Mouse (Mus musculus) inflammation-experienced regulatory T-cells, adult 6 months (primary cell): Measurements from ENCODE around the gene Slc19a3. TPM values are rescaled to one million over a fixed set of nuclear protein-coding genes. Genes with fewer than 3 reads are reported as not detected.

Experiments
- ATAC-seq: one replicate; pipeline ENCODE4 v1.8.0; 2017
- polyA plus RNA-seq, 3 experiments: library from polyadenylated mRNA; unstranded; fragments of 100-300 nt; shearing (Covaris generic); gene quantifications; one replicate each; pipeline ENCODE4 v1.2.1; 2017

Gene Slc19a3
- not detected for polyA plus RNA-seq

GRCm38 (mm10) chr1:83038109-83038672, at the start of gene Slc19a3:
Gene Slc19a3, minus strand, starts transcription at chr1:83038448.
- ATAC-seq, result no peak

DNA sequence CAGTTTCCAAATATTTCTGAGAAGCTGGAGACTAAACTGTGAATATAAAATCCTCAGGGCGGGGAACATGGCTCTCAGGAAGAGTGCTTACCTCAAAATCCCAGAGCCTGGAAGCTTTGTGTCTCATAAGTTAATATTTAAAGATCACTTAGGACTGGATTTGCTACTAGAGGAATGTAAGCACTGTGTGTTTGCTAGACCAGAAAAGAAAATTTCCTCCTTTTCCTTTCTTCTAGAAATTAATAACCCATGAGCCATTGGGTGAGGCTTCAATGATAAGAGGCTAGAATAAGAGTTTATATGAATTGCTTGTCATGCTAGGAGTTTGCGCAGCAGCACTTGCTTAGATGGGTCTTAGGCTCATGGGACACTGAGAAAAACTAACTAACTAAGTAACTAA, 46.5 kb upstream of the Slc19a3 start:
- no peak for ATAC-seq

GRCm38 (mm10) chr1:83077016-83077415, 38.8 kb upstream of the Slc19a3 start:
- peak; percentile 59 for ATAC-seq

DNA sequence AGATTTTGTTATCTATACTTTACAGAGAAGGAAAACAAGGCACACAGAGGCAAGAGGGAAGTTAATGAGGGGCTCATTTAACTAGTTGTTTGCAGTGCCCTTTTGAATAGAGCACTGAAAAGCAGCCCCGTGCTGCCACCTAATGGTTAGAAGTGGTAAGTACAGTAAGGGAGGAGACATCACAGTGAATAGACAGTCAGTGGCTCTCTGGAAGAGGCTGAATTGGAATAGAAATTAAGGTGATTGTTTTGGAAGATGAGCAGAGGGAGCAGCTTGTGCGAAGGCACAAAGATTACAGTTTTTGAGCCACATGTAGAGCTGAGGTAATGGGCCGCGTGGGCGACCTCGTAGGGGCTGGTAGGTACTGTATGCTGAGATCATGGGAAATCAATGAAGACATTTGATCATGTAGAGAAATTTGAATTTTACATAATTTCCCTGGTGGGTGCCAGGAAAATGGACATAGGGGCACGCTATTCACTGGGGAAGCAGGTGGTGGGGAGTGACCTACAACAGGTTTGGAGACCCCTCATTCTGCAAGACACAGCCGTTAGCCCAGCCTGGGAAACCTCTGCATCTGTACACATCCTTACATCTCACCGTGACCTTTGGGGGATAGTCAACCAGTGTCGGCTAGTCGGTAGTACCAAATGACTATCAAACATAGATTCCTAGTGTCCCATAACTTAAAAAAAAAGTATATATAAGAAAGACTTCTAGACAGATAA, 38.1 kb upstream of the Slc19a3 start:
- ATAC-seq, result peak; percentile 55

- no peak for ATAC-seq
These were observed 37.4 kb upstream of the Slc19a3 start for GRCm38 (mm10) chr1:83075526-83076189.

GRCm38 (mm10) chr1:83067205-83067604, 29.0 kb upstream of the Slc19a3 start:
- no peak for ATAC-seq

GRCm38 (mm10) chr1:83066577-83066976, 28.3 kb upstream of the Slc19a3 start:
- no peak for ATAC-seq

DNA sequence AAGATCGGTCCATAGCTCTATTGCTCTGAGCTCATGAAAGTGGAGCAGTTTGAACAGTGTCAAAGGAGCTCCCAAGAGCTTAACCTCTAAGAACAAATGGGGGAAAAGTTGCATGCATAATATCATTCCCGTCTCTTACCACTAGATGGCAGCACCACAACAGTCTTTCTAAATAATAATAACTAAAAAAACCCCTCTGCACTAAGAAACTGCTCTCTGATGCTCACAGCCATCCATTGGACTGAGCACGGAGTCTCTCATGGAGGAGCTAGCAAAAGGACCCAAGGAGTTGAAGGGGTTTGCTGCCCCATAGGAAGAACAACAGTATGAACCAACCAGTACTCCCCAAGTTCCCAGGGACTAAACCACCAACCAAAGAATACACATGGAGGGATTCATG, 26.6 kb upstream of the Slc19a3 start:
- peak; percentile 65 for ATAC-seq

GRCm38 (mm10) chr1:83060643-83061042, 22.4 kb upstream of the Slc19a3 start, which contains the start of gene Krtap28-13:
Gene Krtap28-13, plus strand, starts transcription at chr1:83060930.
- ATAC-seq, result no peak

DNA sequence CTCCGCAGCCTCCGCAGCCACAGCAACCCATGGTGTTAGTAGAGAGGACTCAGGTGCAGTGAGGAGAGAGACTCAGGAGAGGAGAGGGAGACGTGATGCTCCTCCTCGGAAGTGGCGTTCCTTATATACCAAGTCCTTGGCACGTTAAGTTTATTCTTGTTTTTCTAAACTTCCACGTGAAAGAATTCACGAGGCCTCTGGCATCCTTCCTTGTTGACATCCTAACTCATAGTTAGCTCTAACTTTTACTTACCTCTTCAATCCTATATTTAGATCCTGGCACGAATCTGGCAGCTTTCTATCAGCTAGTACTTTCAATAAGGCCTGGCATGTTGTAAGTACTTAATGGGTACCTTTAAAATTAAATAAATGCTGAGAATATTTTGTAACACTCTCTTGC, 21.0 kb upstream of the Slc19a3 start, which contains the start of gene A030005K14Rik:
TSS of gene A030005K14Rik (minus strand) at position 101 of the 400 bp plus-strand sequence.
- no peak for ATAC-seq

- no peak for ATAC-seq
These were observed 20.2 kb upstream of the Slc19a3 start for GRCm38 (mm10) chr1:83058481-83058880.

- ATAC-seq, result no peak
These were observed 6.7 kb upstream of the Slc19a3 start, which contains the start of gene Gm47969 for GRCm38 (mm10) chr1:83044882-83045427. Gene Gm47969, plus strand, starts transcription at chr1:83044932.

DNA sequence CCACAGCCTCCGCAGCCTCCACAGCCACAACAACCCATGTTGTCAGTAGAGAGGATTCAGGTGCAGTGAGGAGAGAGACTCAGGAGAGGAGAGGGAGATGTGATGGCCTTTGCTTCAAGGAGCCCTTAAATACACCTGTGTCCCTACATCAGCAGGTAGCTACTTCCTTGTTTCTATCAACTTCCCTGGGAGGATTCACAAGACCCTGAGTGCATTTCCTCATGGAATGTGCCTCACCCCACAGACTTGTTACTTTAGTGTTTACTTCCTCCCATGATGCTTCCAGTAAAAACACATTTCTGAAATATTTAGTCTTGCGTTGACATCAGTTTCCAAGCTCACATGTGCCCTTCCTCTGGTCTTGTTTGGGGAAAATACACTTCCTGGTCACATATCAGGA, 4.1 kb upstream of the Slc19a3 start, which contains the start of gene Krtap28-10:
TSS of gene Krtap28-10 (minus strand) at position 101 of the 400 bp plus-strand sequence.
- ATAC-seq, result no peak

GRCm38 (mm10) chr1:83039080-83039479, 832 bp upstream of the Slc19a3 start:
- ATAC-seq, result no peak

GRCm38 (mm10) chr1:83036892-83037667, 1.2 kb downstream of the Slc19a3 start:
- no peak for ATAC-seq

- ATAC-seq, result no peak
These were observed 3.7 kb downstream of the Slc19a3 start for GRCm38 (mm10) chr1:83034509-83034908.

DNA sequence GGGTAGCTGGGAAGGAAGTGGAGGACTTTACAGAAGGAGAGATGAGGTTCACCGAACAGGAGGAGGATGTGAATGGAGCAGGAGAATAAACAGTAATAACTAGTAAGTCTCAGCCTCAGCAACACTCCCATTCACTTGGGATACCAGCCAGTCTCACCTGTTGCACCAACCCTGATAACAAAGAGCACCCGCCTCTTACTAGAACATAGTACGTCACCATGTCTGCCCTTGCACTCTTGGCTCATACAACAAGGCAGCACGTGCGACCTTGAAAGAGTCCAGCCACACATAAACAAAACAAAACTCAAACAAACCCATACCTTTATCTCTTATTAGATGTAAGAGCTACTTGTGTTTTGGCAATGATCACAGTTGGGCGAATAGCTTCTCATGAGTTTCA, 5.7 kb downstream of the Slc19a3 start:
- ATAC-seq, result no peak

- ATAC-seq, result no peak
These were observed 6.3 kb downstream of the Slc19a3 start for GRCm38 (mm10) chr1:83031950-83032349.

DNA sequence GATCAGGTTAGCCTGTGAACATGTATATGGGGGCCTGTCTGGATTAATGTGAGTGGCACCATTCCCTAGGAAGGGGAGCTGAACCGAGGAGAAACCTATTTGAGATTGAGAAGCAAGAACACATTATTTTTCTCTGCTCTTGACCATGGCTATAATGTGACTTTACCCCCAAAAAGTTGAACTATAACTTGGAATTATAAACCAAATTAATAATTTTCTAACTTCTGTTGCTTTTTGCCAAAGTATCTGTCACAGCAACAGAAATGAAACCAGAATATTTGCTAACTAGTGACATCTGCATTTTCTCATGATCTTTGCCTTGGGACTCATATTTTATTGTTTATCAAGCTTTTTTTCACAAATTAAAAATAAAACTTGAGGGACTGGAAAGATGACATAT, 21.7 kb downstream of the Slc19a3 start:
- ATAC-seq, result no peak

- ATAC-seq, result no peak
These were observed 22.8 kb downstream of the Slc19a3 start for GRCm38 (mm10) chr1:83015329-83015879.

GRCm38 (mm10) chr1:83014477-83014876, 23.8 kb downstream of the Slc19a3 start:
- ATAC-seq, result no peak

DNA sequence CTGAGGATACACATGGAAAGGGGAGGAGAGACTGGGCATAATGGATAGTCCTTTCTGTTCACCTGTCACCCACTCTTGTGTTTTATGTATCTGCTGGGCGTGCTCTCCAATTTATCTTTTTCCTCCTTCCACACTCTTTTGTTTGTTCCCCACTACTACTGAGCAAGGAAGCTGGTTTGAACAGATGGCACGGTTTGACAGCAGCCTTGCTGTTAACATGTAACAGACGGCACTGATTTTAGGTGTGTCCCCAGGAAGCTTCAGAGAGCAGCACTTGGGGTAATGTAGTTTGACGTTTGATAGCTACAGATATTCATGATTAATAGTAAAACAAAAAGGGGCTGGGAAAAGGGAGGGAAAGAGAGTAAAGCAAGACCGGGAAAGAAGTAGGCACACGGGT, 30.8 kb downstream of the Slc19a3 start:
- ATAC-seq, result no peak
